8 mouse cellular contexts compared by ENCODE assay signal in genomic region chr4:137681408-137682104, GRCm38 (mm10). TPM values are rescaled to one million over a fixed set of nuclear protein-coding genes. Genes with fewer than 3 reads are reported as not detected.
DNase-seq lines count a peak whose midpoint lies in the region; ATAC-seq and TF ChIP-seq lines count a peak whose summit lies in the region.

No protein-coding gene starts in this region.

- ATAC-seq in heart, embryonic 12.5 days (ENCODE audit: insufficient number of reproducible peaks, low FRiP score) = peak; percentile 15; the same call in 1 of the 2 replicates
- ATAC-seq in stomach, postnatal 0 days (ENCODE audit: low FRiP score, low TSS enrichment) = 0 out of 2 replicates have a peak, but pooled peaks have one; percentile 27

- peak overlapping the region; percentile 42 for H3K4me3 ChIP-seq in heart, embryonic 12.5 days
- peak overlapping the region; percentile 26; the same call in 1 of the 2 replicates for H3K4me3 ChIP-seq in stomach, postnatal 0 days (ENCODE audit: low read depth, low read length)

- H3K27me3 ChIP-seq in heart, embryonic 12.5 days (replicated peaks) = peaks cover 100% of the 10 kb centered on the region
- H3K27me3 ChIP-seq in stomach, postnatal 0 days (ENCODE audit: control insufficient read depth, insufficient read depth, low read length) = no peaks in the 10 kb centered on the region

- peak overlapping the region; percentile 44; the same call in 1 of the 2 replicates for H3K9ac ChIP-seq in heart, embryonic 12.5 days
- no peak overlapping the region for H3K9ac ChIP-seq in stomach, postnatal 0 days (ENCODE audit: low read length)

- H3K4me2 ChIP-seq in heart, embryonic 12.5 days = peak overlapping the region; percentile 71
- H3K4me2 ChIP-seq in stomach, postnatal 0 days (replicated peaks; ENCODE audit: low read depth) = peak overlapping the region; percentile 60

- no peaks in the 10 kb centered on the region for H3K9me3 ChIP-seq in heart, embryonic 12.5 days (replicated peaks)
- H3K9me3 ChIP-seq in stomach, postnatal 0 days (ENCODE audit: control insufficient read depth, low read length) = no peaks in the 10 kb centered on the region

- no peak for DNase-seq in heart, adult 11 months
- peak; percentile 76 to 83 for DNase-seq in cerebellum, postnatal 25 days
- DNase-seq in heart, postnatal 10 days = peak; percentile 24 to 52
- peak; percentile 73 to 75 for DNase-seq in layer of hippocampus, adult 18-20 months (ENCODE audit: low spot score in 2 of 2)
- peak; percentile 41 for DNase-seq in mesoderm, embryonic 11.5 days (ENCODE audit: low read depth, low spot score)
- DNase-seq in stomach, postnatal 0 days (ENCODE audit: low spot score) = peak; percentile 61
- DNase-seq in B cell, adult 2 months = no peak

- H3K36me3 ChIP-seq in heart, embryonic 12.5 days = no peaks in the 10 kb centered on the region
- no peaks in the 10 kb centered on the region for H3K36me3 ChIP-seq in stomach, postnatal 0 days (ENCODE audit: control insufficient read depth, insufficient read depth, low read length)

- WGBS in heart, embryonic 12.5 days = 6% methylated on average over 52 of the region's 52 CpGs
- WGBS in stomach, postnatal 0 days = 6% methylated on average over 36 of the region's 52 CpGs

- TF ChIP-seq CTCF in stomach, postnatal 0 days (IDR thresholded peaks at IDR 0.05; ENCODE audit: low read depth) = no peak

- intact Hi-C loops in heart, postnatal 10 days (cut with DNase I) = loop anchor here (5.0 kb wide), 1 partner anchor 156 kb away; no protein-coding TSS in a partner anchor

- no peak overlapping the region for H3K27ac ChIP-seq in heart, embryonic 12.5 days (ENCODE audit: poor library complexity, severe bottlenecking)
- no peak overlapping the region for H3K27ac ChIP-seq in stomach, postnatal 0 days (replicated peaks)

- H3K4me1 ChIP-seq in heart, embryonic 12.5 days (replicated peaks) = peaks cover 11% of the 10 kb centered on the region
- no peaks in the 10 kb centered on the region for H3K4me1 ChIP-seq in stomach, postnatal 0 days (replicated peaks; ENCODE audit: control insufficient read depth, insufficient read depth)

- TF ChIP-seq EP300 in stomach, postnatal 0 days (optimal IDR thresholded peaks at IDR 0.05) = no peak

RNA-seq across cellular contexts. Expression of gene Rap1gap, which starts 17.0 kb away (rescaled TPM):
- polyA plus RNA-seq in heart, embryonic 12.5 days (2016; fragmentation: Nextera tagmentation; extraction: Ambion mirVana) = 4.3 and 4.9 TPM in 2 replicates
- 10 to 100 TPM; 10.3 to 12.6 TPM for total RNA-seq in heart, postnatal 10 days (2021)
- total RNA-seq in layer of hippocampus, adult 18-20 months (2021) = 100 to 1,000 TPM; 259 to 271 TPM
- polyA plus RNA-seq in stomach, postnatal 0 days (2015; fragmentation: Nextera tagmentation; extraction: Ambion mirVana) = 70.1 and 73.0 TPM in 2 replicates

Comparison
In these comparisons a context has a peak if more than half of its experiments do, and no peak if none do; other contexts are left out.
1. DNase-seq: peak in cerebellum, postnatal 25 days (2 of 2), heart, postnatal 10 days (2 of 2), layer of hippocampus, adult 18-20 months (2 of 2), mesoderm, embryonic 11.5 days (single experiment) and stomach, postnatal 0 days (single experiment); none in heart, adult 11 months (single experiment) and B cell, adult 2 months (0 of 2).
2. RNA of gene Rap1gap, which starts 17.0 kb away (total RNA-seq): 259 to 271 TPM in layer of hippocampus, adult 18-20 months; 10.3 to 12.6 TPM in heart, postnatal 10 days; every median in the first group is over 10 times any median in the second.